Mouse (Mus musculus) small intestine, adult 2 months (tissue): Measurements from ENCODE around the gene Hoxb5.

Experiments used
- CTCF ChIP-seq: fragments of 200-500 bp; IDR thresholded peaks from 2 replicates; pipeline ENCODE4 v1.5.1; 2012; ENCODE audit warnings: low read depth, mild to moderate bottlenecking, control low read depth, inconsistent platforms, low read length, moderate library complexity, mixed read lengths; ENCODE audit not compliant: insufficient replicate concordance, insufficient read length; ENCODE audit errors: extremely low read depth
- POLR2A ChIP-seq: fragments of 200-500 bp; IDR thresholded peaks from 2 replicates; pipeline ENCODE4 v1.6.1; 2012; ENCODE audit warnings: low read depth, mild to moderate bottlenecking, control low read depth, inconsistent platforms, low read length, moderate library complexity

DNA sequence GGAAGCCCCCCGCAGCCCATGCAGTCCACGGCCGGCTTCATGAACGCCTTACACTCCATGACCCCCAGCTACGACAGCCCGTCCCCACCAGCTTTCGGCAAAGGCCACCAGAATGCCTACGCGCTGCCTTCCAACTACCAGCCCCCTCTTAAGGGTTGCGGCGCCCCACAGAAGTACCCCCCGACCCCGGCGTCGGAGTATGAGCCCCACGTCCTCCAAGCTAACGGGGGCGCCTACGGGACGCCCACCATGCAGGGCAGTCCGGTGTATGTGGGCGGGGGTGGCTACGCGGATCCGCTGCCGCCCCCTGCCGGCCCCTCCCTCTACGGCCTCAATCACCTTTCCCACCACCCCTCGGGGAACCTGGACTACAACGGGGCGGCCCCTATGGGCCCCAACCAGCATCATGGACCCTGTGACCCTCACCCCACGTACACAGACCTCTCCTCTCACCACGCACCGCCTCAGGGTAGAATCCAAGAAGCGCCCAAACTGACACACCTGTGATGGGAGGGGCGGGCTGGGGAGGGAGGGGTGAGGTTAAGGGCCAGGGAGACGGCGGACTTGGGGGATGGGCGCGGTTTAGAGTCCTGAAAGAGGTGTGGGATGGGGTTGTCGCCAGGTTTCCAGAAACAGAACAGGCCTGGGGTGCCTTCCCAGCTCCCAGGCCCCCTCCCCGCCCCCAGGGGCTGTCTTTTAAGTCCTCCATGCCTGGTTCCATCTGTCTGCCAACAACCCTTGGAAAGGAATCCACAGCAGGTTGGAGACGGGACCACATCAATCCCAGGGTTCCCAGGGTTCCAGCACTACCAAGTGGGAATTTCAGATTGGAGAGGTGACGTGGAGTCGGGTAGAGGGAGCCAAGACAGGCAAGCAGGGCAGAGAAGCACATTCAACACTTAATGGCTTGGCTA lies 43.0 kb downstream of the Hoxb5 start:
- no peak for TF ChIP-seq CTCF
- no peak for TF ChIP-seq POLR2A
